Mouse (Mus musculus): ENCODE data around the gene Sv2b.

GRCm38 (mm10) chr7:75077560-75078208 lies 231.4 kb downstream of the Sv2b start:
- TF ChIP-seq POLR2A (IDR thresholded peaks at IDR 0.05; ENCODE audit: borderline replicate concordance, extremely low read depth, insufficient read depth, insufficient read length, poor library complexity, severe bottlenecking), result no peak
- no peak for TF ChIP-seq CTCF (IDR thresholded peaks at IDR 0.05; ENCODE audit: borderline replicate concordance, extremely low read depth, insufficient read depth, insufficient read length)
